Mouse (Mus musculus) lung, postnatal 4 days (tissue): ENCODE data around the gene Ankef1.

Experiments
- DNase-seq, 2 experiments: peaks; one replicate each; pipeline ENCODE4 v3.0.0; 2021

Ankef1 gene

DNA sequence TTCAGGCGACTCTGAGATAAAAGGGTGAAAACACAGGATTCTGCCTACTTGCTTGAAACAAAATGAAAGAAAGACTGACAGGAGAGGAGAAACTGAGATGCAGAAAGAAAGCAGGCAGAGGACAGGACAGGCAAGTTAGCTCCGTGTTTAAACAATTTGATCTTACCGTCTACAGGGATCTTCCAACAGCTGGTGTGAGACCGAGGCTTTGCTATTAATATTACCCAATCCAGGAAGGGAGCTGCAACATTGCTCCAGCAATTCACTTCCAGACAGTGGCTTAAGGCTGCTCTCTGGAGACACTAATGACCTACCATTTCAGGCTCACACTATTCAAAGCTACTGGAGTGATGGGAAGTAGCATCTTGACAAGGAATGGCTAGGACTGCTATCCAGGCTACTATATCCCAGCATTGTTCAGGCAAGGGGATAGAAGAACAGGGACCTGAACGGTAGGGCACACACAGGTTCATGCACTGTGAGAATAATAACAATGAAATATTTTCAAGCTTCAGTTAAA is 99.0 kb downstream of the Ankef1 start:
- no peak for DNase-seq

- DNase-seq = no peak
Observed at GRCm38 (mm10) chr2:136601206-136601605, 99.5 kb downstream of the Ankef1 start.
